Mouse (Mus musculus) kidney, adult 2 months (tissue): ENCODE results near the gene Vegfd. TPM values are rescaled to one million over a fixed set of nuclear protein-coding genes. Genes with fewer than 3 reads are reported as not detected.

Source experiments
- DNase-seq: peaks from one replicate; pipeline ENCODE4 v3.0.0; 2021
- H3K27ac ChIP-seq: fragments of 200-500 bp; 2 replicates; pipeline ENCODE4 v1.5.1; 2012; ENCODE audit warnings: low read depth, low read length, control low read depth, inconsistent platforms; ENCODE audit not compliant: insufficient read depth
- H3K27me3 ChIP-seq: fragments of 200-500 bp; replicated peaks from 2 replicates; pipeline ENCODE4 v1.6.1; 2012; ENCODE audit warnings: mild to moderate bottlenecking, moderate library complexity, low read length, inconsistent platforms; ENCODE audit not compliant: control insufficient read depth, insufficient read depth
- H3K36me3 ChIP-seq: fragments of 200-500 bp; 2 replicates; pipeline ENCODE4 v1.6.1; 2012; ENCODE audit warnings: mild to moderate bottlenecking, moderate library complexity, low read length, inconsistent platforms; ENCODE audit not compliant: control insufficient read depth, insufficient read depth
- H3K4me1 ChIP-seq: fragments of 200-500 bp; 2 replicates; pipeline ENCODE4 v1.6.1; 2011; ENCODE audit warnings: low read length; ENCODE audit not compliant: control insufficient read depth, insufficient read depth
- H3K4me3 ChIP-seq: fragments of 200-500 bp; 2 replicates; pipeline ENCODE4 v1.5.1; 2011; ENCODE audit warnings: mild to moderate bottlenecking, low read depth, low read length, control low read depth; ENCODE audit not compliant: insufficient read depth
- CTCF ChIP-seq: fragments of 200-500 bp; conservative IDR thresholded peaks from 2 replicates; pipeline ENCODE4 v1.5.1; 2011; ENCODE audit warnings: low read depth, mild to moderate bottlenecking, control low read depth, low read length, moderate library complexity, mixed read lengths; ENCODE audit not compliant: insufficient read depth, insufficient read length
- POLR2A ChIP-seq: fragments of 200-500 bp; IDR thresholded peaks from one replicate; pipeline ENCODE4 v1.6.1; 2011; ENCODE audit warnings: low read depth, low read length, control low read depth
- WGBS: fragments of 180-500 bp; shearing (Covaris S2); methylation state at CpG from one replicate; pipeline ENCODE4 v1.1.7; 2018; 5-methylcytosine and 5-hydroxymethylcytosine counted together
- polyA plus RNA-seq: library from polyadenylated mRNA; depleted of rRNA; stranded (reverse); fragments of >200 nt; gene quantifications from 2 replicates; pipeline ENCODE4 v1.2.3, GENCODE M21; 2012

Gene Vegfd
- polyA plus RNA-seq, 1 experiment: 6.0 TPM

DNA sequence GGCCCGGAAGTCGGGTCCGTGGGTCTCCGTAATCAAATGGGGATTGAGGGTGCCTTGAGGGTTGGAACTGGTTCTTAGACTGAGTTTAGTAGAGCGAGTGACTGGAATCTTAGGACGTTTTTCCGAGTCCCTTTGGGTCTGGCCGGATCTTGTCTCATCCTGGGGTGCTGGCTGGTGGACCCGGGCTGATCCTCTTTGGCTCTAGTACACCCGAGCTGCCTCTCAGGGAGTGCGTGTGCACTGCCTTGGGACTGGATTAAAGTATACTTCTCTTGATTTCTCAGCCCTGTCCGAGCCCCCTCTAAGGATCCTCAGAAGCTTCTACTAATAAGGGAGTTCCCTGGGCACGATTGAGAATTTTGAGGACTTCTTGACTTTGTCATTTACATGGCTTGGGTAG lies 46.8 kb downstream of the Vegfd start:
- peaks cover 7% of the 10 kb centered on the region; the same call in 1 of the 2 replicates for H3K4me1 ChIP-seq
- H3K36me3 ChIP-seq: peaks cover 1% of the 10 kb centered on the region; the same call in 1 of the 2 replicates
- peak overlapping the region; percentile 89 for H3K4me3 ChIP-seq
- peak overlapping the region; percentile 77 for H3K27ac ChIP-seq
- no peak for DNase-seq
- TF ChIP-seq CTCF: no peak
- TF ChIP-seq POLR2A: no peak
- WGBS: under 1% methylated on average over 13 of the region's 13 CpGs
- H3K27me3 ChIP-seq: no peaks in the 10 kb centered on the region

GRCm38 (mm10) chrX:164420518-164420917 lies 47.3 kb downstream of the Vegfd start:
- Histone ChIP-seq H3K27ac (no peak overlapping the region; the same call in 1 of the 2 replicates), H3K4me3 (peak overlapping the region; percentile 89; the same call in 1 of the 2 replicates), H3K36me3 (peaks cover 1% of the 10 kb centered on the region; the same call in 1 of the 2 replicates), H3K27me3 (no peaks in the 10 kb centered on the region), H3K4me1 (peaks cover 7% of the 10 kb centered on the region; the same call in 1 of the 2 replicates)
- no peak for TF ChIP-seq POLR2A
- TF ChIP-seq CTCF: no peak
- DNase-seq: no peak
- 13% methylated on average over 3 of the region's 3 CpGs for WGBS

GRCm38 (mm10) chrX:164424821-164425220 lies 51.6 kb downstream of the Vegfd start:
- peaks cover 9% of the 10 kb centered on the region; the same call in 1 of the 2 replicates for H3K4me1 ChIP-seq
- peaks cover 1% of the 10 kb centered on the region; the same call in 1 of the 2 replicates for H3K36me3 ChIP-seq
- 97% methylated on average over 1 of the region's 1 CpGs for WGBS
- DNase-seq: no peak
- no peak overlapping the region for H3K27ac ChIP-seq
- no peak overlapping the region for H3K4me3 ChIP-seq
- no peaks in the 10 kb centered on the region for H3K27me3 ChIP-seq
- TF ChIP-seq POLR2A (no peak), CTCF (no peak)

DNA sequence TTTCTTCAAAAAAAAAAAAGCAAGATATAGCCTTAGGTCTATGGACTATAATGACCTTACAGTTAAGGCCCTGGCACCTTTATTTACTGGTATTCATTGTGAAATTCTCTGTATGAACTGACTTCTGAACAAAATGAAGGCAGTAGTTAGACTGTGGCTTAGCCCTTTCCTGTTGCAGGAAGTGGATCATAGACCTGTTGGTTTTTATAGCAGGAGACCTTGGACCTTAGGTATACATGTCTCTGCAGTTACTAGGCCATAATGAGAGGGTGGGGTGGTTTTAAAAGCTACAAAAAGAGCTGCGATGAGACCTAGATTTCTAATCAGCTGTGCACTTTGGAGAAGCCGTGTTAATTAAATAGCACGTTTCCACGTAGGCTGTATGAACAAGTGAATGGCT lies 54.1 kb downstream of the Vegfd start:
- H3K4me1 ChIP-seq: peaks cover 16% of the 10 kb centered on the region; the same call in 1 of the 2 replicates
- H3K36me3 ChIP-seq: peaks cover 1% of the 10 kb centered on the region; the same call in 1 of the 2 replicates
- no peaks in the 10 kb centered on the region for H3K27me3 ChIP-seq
- no peak for TF ChIP-seq CTCF
- TF ChIP-seq POLR2A: no peak
- peak overlapping the region; percentile 38; the same call in 1 of the 2 replicates for H3K27ac ChIP-seq
- H3K4me3 ChIP-seq: no peak overlapping the region
- no peak for DNase-seq
- 67% methylated on average over 4 of the region's 4 CpGs for WGBS

GRCm38 (mm10) chrX:164428224-164428623 lies 55.0 kb downstream of the Vegfd start:
- Histone ChIP-seq H3K4me1 (peaks cover 16% of the 10 kb centered on the region; the same call in 1 of the 2 replicates), H3K4me3 (no peak overlapping the region), H3K27me3 (no peaks in the 10 kb centered on the region), H3K36me3 (no peaks in the 10 kb centered on the region; the same call in 1 of the 2 replicates), H3K27ac (no peak overlapping the region; the same call in 1 of the 2 replicates)
- 64% methylated on average over 2 of the region's 2 CpGs for WGBS
- DNase-seq: no peak
- no peak for TF ChIP-seq POLR2A
- no peak for TF ChIP-seq CTCF

GRCm38 (mm10) chrX:164430621-164431020 lies 57.4 kb downstream of the Vegfd start:
- no peak overlapping the region for H3K4me3 ChIP-seq
- TF ChIP-seq CTCF: no peak
- no peak for TF ChIP-seq POLR2A
- H3K4me1 ChIP-seq: peaks cover 12% of the 10 kb centered on the region; the same call in 1 of the 2 replicates
- DNase-seq: peak; percentile 66
- WGBS: 40% methylated on average over 6 of the region's 6 CpGs
- peak overlapping the region; percentile 90 for H3K27ac ChIP-seq
- no peaks in the 10 kb centered on the region for H3K27me3 ChIP-seq
- H3K36me3 ChIP-seq: no peaks in the 10 kb centered on the region; the same call in 1 of the 2 replicates

DNA sequence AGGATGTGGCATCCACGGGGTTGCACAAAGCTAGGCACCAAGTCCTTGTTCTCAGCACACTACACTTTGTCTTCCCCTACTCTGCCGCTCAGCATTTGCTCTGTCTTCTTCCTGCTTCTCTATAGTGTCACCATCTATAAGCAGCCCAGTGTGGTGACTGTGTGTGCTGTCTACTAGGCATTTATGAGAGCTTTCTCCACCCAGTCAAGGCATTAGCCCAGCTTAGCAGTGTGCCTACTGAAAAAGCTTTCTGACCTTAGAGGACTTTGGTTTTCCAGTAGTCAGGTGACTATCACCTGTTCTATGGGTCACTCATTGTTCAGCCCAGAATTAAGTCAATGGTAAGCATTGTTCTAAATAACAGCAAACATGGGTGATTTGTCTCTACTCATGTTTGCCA lies 58.0 kb downstream of the Vegfd start:
- H3K27ac ChIP-seq: peak overlapping the region; percentile 90
- no peaks in the 10 kb centered on the region for H3K27me3 ChIP-seq
- DNase-seq: peak; percentile 48
- H3K4me3 ChIP-seq: no peak overlapping the region
- TF ChIP-seq CTCF (no peak), POLR2A (no peak)
- WGBS: 83% methylated on average over 2 of the region's 2 CpGs
- H3K36me3 ChIP-seq: no peaks in the 10 kb centered on the region; the same call in 1 of the 2 replicates
- peaks cover 12% of the 10 kb centered on the region; the same call in 1 of the 2 replicates for H3K4me1 ChIP-seq
